Mouse (Mus musculus) testis, postnatal 10 days (tissue): Measurements from ENCODE around the gene Mtmr1.
A peak's percentile ranks its signal among the peaks of the same experiment; 100 is the strongest.
"Not testable (repeated sequence)": the region's sequence is repeated elsewhere in the genome, so short reads cannot be mapped to it uniquely, and the experiment has no call there.

Source experiments
- DNase-seq: peaks from one replicate; pipeline ENCODE4 v3.0.0; 2021; ENCODE audit warnings: low spot score

Gene Mtmr1

DNA sequence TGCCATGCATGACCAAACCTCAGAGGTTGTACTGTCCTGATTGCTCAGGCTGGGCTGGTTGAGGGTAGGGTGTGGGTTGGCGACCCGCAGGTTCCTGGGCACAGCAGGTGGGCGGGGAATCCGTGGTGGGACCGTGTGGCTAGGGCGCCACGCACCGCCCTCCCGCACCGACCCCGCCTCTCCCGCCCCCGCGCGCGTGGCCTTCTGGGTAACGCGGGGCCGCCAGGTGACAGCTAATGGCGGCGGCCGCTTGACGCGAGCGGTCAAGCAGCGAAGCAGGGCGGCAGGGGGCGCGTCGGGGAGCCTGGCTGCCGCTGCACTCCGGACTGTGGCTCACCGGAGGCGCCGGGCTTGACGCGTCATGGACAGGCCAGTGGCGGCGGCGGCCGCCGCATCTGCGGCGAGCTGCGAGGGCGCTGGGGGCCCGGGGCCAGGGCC is at the start of gene Mtmr1:
Mtmr1 (plus strand) TSS at position 207 of the 438 bp plus-strand sequence.
- peak; percentile 90 for DNase-seq

DNA sequence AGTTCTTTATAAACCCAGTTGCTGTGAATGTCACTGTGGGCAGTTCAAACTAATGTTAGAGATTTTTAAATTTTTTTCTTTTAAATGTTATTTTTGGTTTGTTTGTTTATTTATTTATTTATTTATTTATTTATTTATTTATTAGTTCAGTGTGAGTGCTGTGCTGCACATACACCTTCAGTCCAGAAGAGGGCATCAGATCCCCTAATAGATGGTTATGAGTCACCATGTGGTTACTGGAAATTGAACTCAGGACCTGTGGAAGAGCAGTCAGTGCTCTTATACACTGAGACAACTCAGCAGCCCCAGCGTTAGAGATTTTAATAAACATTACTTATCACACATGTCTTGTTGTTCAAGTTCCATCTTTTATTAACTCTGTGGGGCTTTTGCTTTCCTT is 12.5 kb upstream of the Mtmr1 start:
- no peak for DNase-seq

DNA sequence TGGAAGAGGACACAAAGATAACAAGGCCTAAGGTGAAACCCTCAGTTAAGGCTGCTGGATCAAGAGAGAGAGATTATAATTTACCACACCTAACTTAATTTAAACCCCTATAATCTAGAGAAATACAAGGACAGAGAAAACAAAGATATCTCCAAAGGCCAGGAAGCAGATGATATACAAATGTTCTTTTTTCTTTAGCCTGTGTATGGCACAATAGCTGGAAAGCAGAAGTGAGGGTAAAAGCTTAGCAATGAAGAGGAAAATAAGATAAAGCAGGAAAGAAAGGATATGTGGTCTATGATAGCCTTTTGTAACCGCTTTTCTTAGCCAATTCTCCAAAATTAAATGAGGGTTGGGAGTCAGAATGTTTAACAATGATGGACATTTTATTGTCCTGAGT is 9.2 kb upstream of the Mtmr1 start:
- DNase-seq = no peak

DNA sequence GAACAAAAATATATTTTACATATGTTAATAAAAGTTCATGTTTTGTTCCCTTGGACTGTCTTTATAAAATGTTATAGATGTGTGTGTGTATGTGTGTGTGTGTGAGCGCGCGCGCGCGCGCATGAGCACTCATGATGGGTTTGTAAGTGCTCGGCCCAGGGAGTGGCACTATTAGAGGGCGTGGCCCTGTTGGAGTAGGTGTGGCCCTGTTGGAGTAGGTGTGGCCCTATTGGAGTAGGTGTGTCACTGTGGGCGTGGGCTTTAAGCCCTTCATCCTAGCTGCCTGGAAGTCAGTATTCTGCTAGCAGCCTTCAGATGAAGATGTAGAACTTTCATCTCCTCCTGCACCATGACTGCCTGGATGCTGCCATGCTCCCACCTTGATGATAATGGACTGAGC is 2.8 kb upstream of the Mtmr1 start:
- not testable (repeated sequence) for DNase-seq

DNA sequence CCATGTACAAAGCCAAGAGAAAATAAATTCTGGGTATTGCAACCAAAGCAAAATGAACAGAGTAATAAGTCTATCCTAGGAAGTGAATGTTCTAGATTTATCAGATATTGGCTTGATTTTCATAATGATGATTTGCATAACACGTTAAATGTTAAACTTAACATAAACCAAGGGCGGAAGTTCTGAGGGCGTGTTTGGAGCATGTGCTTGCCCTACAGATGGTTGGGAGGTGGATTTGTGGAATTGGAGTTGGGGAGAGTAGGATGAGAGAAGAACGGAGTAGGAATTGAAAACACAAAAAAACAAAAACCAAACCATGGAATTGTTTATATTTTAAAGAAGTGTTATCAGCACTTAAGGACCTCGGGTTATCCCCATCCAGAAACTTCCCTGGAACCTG is 498 bp upstream of the Mtmr1 start:
- no peak for DNase-seq

- DNase-seq = peak; percentile 48
Measured at GRCm38 (mm10) chrX:71365011-71365410, 451 bp downstream of the Mtmr1 start.

DNA sequence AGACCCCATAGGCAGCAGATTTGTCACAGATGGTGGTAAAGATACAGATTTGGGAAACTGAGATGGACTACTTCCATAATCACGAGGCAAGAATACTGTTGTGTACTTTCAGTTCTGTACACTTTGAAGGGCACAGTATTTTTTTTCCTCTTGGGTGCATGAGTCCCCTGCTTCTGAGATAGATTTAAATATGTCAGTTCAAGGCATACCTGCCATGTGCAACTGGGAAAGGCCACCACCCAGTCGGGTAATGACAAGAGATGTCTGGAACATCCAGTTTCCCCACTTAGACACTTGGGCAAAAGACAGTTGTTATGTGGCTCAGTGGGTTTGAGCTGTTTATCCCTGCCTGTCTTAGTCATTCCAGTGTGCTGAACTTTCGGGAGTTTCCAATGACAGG is 950 bp downstream of the Mtmr1 start:
- DNase-seq = no peak

DNA sequence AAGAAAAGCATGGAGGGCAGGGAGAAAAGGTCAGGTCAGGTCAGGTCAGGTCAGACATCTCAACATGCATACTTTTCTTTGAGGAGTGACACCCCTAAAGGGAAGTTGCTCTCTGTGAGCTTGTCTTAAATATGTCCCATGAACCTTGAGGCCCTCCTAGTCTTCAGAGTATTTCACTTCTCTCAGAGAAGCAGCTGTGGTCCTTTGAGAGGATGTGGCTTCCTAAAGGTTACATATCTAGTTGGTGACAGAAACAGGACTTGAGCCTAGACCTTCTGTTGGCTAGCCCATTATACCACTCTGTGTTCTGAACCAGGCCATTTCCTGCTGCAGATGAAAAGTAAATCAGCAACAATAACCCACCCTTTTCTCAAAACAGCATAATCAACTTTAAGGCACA is 2.4 kb downstream of the Mtmr1 start:
- DNase-seq = no peak

DNA sequence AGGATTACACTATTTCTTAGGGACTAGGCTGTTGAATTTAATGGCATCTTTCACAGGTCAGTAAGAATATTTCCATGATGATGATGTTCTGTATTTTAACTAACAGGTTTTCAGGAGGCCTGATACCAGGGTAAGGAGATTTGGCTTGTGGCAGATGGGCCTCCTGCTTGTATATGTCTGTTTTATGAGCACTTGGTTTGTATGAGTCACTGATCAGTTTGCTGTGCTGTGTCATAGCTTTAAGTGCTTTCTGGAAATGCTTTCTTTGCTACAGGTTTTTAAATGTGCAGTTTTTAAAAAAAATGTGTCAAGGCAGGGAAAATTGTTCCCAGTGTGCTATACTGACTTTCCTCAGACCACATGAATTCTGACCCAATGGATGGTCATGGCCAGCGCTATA is 12.2 kb downstream of the Mtmr1 start:
- DNase-seq = no peak

GRCm38 (mm10) chrX:71378435-71378834 is 13.9 kb downstream of the Mtmr1 start:
- no peak for DNase-seq

DNA sequence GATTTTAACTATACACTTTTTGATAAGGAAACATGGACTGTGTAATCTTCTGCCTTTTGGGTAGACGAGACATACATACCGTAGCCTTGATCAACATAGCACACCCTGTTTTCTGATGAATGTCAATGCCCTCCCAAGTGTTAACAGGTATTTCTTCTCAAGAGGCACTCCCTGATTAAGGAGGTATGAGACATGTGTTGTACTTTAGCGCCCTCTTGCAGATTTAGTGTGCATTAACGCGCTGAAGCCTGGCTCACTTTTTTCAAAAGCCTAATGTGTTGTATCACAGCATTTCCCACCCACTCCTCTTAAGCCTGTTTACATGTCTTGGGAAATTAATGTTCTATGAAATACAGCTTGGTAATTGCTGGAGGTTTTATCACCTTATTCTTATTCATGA is 17.0 kb downstream of the Mtmr1 start:
- DNase-seq = no peak

DNA sequence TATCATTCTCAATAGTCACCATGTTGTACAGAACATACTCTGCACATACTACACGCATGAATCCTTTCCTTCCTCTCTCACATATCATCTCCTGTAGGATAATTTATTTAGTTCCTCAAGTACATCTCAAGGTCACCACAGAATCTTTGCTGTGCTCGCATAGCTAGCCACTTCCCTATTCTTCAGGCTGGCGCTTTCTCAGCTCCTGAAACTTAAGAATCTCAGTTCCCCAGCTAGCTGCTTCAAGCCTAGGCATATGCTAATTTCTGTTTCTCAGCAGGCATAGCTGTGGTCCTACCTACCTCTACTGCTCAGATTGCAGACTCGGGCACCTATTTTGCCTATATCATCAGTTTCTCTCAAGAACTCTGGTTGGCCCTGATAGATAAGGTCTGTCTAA is 31.8 kb downstream of the Mtmr1 start:
- no peak for DNase-seq

- DNase-seq = no peak
Measured at GRCm38 (mm10) chrX:71406290-71406689, 41.7 kb downstream of the Mtmr1 start.

DNA sequence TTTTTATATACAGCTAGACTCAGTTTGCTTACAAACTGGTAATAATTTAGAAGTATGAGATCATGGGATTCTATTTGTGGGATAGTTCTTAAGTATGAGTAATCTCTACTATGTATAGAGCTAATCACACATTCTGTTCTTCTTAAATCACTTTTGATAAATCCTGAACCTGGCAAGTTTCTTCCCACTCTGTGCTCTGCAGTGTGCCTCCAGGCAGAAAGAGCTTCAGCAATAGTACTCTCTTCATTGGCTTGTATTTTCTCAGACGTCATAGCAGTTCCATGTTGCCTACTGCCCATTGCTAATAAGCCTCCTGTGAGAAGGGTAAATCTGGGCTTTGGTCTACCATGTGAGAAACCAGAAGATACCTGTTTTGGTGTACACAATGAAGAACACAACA is 43.8 kb downstream of the Mtmr1 start:
- DNase-seq = no peak

DNA sequence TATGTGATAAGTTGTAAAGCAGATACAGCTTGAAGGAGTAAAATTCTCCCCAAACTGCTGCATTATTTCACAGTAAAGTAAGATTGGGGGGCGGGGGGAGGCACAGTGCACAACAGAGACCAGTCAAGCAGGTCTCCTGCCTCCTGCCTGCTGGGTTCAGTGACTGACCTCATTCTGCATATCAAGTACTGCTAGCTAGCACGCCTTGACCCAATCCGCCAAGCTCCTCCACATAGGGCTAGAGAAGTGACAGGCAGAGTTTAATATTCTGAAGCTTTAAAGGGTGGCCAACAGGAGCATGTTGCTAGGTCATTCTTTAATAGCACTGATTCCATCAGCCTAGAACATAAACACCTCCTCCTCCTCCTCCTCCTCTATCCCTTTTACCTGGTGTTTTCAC is 48.2 kb downstream of the Mtmr1 start:
- no peak for DNase-seq

- no peak for DNase-seq
Measured at GRCm38 (mm10) chrX:71413616-71414015, 49.1 kb downstream of the Mtmr1 start.

DNA sequence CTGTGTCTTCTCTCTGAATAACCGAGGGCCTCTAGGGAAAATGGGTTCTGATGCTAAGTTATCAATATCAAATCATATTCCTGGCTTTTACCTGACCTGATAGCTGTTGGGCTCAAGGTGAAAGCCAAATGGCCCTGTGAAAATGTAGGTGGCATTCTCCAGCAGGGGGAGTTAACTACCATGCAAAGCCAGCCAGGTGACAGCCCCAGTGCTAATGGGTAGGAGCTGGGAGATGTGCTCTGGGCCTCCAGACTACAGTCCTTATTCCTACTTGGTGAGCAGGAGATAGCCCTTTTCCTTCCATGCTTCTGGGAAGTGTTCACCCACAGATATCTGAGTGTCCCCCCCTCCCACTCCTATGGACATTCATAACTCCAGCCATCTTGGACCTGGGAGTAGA is 60.3 kb downstream of the Mtmr1 start:
- DNase-seq = no peak

DNA sequence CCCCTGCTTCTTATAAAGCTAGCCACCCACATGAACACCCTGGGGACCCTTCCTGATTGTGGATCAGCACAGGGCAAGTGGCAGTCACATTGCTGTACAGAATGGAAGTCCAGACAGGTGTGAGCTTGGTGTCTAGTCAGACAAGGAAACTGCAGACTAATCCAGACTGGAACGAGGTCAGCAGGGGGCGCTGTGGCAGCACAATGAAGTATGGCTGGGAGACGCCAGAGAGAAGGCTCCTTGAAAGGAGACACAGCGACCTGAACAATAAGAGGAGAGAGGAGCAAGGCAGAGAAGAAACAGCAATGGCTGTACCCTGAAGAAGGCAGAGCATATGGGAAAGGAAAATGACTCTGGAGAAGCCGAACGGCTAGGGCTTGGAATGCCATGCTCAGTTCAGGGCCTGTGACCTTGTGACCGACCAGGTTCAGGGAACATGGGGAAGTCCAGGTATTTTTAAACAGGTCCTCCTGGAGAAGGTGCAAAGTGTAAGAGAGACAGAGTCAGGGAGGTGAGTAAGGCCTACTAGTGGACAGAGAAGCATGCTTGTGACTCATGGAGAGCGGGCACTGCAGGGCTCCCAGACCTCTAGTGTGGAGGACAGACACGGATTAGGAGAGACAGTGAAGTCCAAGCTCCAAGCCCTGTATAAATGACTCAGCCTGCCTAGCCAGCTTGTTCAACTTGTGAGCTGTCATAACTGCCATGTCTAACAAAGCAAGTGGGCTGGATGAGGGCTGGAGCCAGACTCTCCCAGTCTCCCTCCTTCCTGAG is 61.4 kb downstream of the Mtmr1 start:
- DNase-seq = peak; percentile 93

DNA sequence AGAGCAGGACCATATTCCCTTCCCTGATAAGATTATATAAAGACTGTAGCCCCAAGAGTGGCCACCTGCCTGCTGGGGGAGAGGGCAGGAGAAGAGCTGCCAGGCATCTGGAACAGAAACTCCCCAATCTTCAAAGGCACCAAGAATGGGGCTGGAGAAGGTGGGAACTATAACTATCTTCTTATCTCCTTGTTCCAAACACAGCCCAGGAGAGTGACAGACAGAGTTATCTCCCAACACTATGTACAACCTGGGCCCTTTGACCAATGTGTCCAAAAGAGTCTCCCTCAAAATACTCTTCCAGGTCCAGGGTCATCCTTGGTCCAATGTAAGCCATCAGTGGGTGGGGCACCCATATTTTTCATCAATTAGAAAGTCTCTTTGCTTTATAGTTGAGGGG is 62.9 kb downstream of the Mtmr1 start:
- no peak for DNase-seq

DNA sequence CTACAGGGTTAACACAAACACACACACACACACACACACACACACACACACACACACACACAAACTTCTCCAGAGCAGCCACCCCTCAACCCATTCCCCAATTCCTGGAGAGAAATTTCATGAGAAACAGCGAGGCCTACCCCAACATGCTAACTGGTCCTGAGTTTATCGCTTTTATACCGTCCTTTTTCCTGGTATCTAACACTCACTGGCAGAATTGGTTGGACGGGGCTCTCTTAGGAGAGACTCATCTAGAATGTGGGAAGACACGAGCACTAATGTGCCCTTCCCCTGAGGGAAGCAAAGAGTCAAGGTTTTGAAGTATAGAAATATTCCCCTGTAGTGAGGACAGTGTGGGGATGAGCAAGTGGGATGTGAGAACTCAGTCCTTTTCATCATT is 66.3 kb downstream of the Mtmr1 start:
- DNase-seq = no peak

DNA sequence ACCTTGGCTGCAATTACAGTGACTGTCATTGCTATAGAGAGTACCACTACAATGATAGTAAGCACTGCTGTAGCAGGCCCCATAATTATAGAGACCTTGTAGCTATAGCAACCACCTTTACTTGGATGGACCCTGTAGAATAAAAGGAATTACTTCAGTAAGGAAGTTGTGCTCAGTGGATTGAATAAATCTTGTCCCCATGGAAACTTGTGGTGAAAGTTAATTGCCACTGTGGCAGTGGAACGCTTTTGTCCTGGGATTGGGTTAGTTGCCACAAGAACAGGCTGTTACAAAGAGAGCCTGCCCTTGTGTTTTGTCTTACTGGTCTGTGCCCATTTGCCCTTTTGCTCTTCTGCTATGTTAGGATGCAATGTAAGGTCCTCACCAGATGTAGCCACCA is 69.9 kb downstream of the Mtmr1 start:
- DNase-seq = no peak

DNA sequence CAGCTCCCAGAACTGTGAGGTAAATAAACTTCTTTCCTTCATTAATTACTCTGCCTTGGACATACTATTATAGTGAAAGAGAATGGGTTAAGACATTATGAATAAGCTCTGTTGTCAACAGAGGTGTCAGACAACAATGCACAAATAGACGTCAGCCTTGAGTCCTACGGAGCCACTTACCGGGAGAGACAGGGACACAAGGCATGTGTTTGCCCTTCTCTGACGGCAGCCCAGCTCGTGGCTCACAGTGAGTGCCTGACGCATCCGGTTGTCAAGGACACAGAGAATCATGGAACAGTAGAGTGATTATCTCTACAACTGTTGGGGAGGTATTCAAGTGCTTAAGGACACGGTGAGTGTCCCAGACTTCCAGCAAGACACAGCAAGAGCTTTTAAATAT is 70.3 kb downstream of the Mtmr1 start:
- DNase-seq = no peak

- DNase-seq = no peak
Measured at GRCm38 (mm10) chrX:71435542-71435941, 71.0 kb downstream of the Mtmr1 start.

DNA sequence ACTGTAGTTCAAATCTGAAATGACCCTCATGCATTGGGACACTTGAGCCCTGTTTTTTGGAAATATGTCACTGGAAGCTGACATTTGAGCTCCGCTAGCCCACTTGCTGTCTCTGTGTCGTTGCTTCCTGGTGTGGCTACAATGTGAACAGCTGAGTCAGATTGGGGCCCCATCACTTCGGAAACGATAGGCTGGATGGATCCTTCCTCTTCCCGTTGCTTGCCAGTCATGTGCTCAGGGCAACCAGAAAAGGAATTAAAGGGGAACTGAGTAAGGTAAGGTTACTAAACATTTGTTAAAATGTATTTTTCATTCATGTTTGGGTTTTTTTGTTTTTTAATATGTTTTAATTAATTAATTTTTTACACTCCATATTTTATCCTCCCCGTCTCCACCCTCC is 74.9 kb downstream of the Mtmr1 start:
- no peak for DNase-seq
